Mouse (Mus musculus) activated CD4-positive, CD25-positive, alpha-beta regulatory T cell, adult 4 months (primary cell): ENCODE measurements at regions not wholly inside any gene's neighbourhood (a gene's known extent, or its start where the extent isn't known, plus 50 kb on each side); places are given as distances from the start of the nearest gene placed in this dataset.
"Not testable (repeated sequence)": the region's sequence is repeated elsewhere in the genome, so short reads cannot be mapped to it uniquely, and the experiment has no call there.

Experiments used
- ATAC-seq: one replicate; pipeline ENCODE4 v1.8.0; 2017

GRCm38 (mm10) chr5:3141841-3142240 lies 199.4 kb upstream of the Cdk6 start:
- ATAC-seq, result not testable (repeated sequence)

- ATAC-seq, result peak; percentile 98
Measured at GRCm38 (mm10) chr5:3146544-3147295, 194.6 kb upstream of the Cdk6 start.

GRCm38 (mm10) chr5:3149886-3150285 lies 191.4 kb upstream of the Cdk6 start:
- ATAC-seq, result not testable (repeated sequence)

- ATAC-seq, result not testable (repeated sequence)
Measured at GRCm38 (mm10) chr5:3150766-3151165, 190.5 kb upstream of the Cdk6 start.

GRCm38 (mm10) chr5:3151534-3152148 lies 189.6 kb upstream of the Cdk6 start:
- not testable (repeated sequence) for ATAC-seq

- ATAC-seq, result peak; percentile 96
Measured at GRCm38 (mm10) chr5:3152149-3152865, 189.0 kb upstream of the Cdk6 start.

- ATAC-seq, result not testable (repeated sequence)
Measured at GRCm38 (mm10) chr5:3165511-3165910, 175.8 kb upstream of the Cdk6 start.

GRCm38 (mm10) chr5:3166496-3166895 lies 174.8 kb upstream of the Cdk6 start:
- not testable (repeated sequence) for ATAC-seq

- ATAC-seq, result peak; percentile 57
Measured at GRCm38 (mm10) chr5:3193592-3193991, 147.7 kb upstream of the Cdk6 start.

- ATAC-seq, result no peak
Measured at GRCm38 (mm10) chr5:3197952-3198841, 143.1 kb upstream of the Cdk6 start.

- ATAC-seq, result not testable (repeated sequence)
Measured at GRCm38 (mm10) chr5:3198869-3199550, 142.3 kb upstream of the Cdk6 start.

- not testable (repeated sequence) for ATAC-seq
Measured at GRCm38 (mm10) chr5:3206160-3206559, 135.1 kb upstream of the Cdk6 start.

GRCm38 (mm10) chr5:3208293-3208692 lies 133.0 kb upstream of the Cdk6 start:
- ATAC-seq, result not testable (repeated sequence)

- ATAC-seq, result no peak
Measured at GRCm38 (mm10) chr5:3211284-3211683, 130.0 kb upstream of the Cdk6 start.

- no peak for ATAC-seq
Measured at GRCm38 (mm10) chr5:3216053-3216452, 125.2 kb upstream of the Cdk6 start.

- ATAC-seq, result no peak
Measured at GRCm38 (mm10) chr5:3219230-3219629, 122.1 kb upstream of the Cdk6 start.

GRCm38 (mm10) chr5:3219770-3220169 lies 121.5 kb upstream of the Cdk6 start:
- ATAC-seq, result no peak

GRCm38 (mm10) chr5:3223819-3224218 lies 117.5 kb upstream of the Cdk6 start:
- ATAC-seq, result not testable (repeated sequence)

- ATAC-seq, result not testable (repeated sequence)
Measured at GRCm38 (mm10) chr5:3224392-3225054, 116.8 kb upstream of the Cdk6 start.

GRCm38 (mm10) chr5:3225358-3225757 lies 115.9 kb upstream of the Cdk6 start:
- not testable (repeated sequence) for ATAC-seq

GRCm38 (mm10) chr5:3244067-3244466 lies 97.2 kb upstream of the Cdk6 start:
- ATAC-seq, result not testable (repeated sequence)
